Mouse (Mus musculus) CD4-positive, CD25-positive, alpha-beta regulatory T cell (primary cell): Measurements from ENCODE around the gene C1s1. TPM values are rescaled to one million over a fixed set of nuclear protein-coding genes. Genes with fewer than 3 reads are reported as not detected.

Experiments used
- polyA plus RNA-seq: library from polyadenylated mRNA; unstranded; fragments of 100-300 nt; shearing (Covaris generic); gene quantifications from one replicate; pipeline ENCODE4 v1.2.1, GENCODE M21; 2017

C1s1 gene
- polyA plus RNA-seq: not detected

GRCm38 (mm10) chr6:124542284-124542683 lies at the start of gene C1s1:
Gene C1s1 (minus strand): TSS chr6:124542359.

DNA sequence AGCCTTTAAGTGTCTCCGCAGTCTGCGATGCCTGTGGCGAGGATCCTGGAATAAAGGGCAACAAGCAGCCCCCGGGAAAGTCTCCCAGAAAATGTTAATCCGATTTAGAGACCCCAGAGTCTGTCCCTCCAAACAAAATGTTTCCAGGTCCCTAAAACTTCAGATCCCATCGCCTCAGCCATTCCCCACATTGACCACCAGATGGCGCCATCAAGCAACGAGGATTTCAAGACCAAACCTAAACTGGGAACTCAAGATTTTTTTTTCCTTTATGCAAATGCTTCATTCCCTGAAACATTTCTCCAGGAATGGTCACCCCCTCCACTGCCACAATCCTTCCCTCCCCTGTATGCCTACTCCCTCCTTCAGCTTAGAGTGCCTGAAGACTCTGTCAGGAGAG lies 27.9 kb upstream of the C1s1 start, which contains the start of gene C1rb:
TSS of gene C1rb (plus strand) at position 269 of the 400 bp plus-strand sequence.

GRCm38 (mm10) chr6:124512355-124512836 lies 29.8 kb downstream of the C1s1 start, which contains the start of gene C1ra:
Gene C1ra (plus strand): TSS chr6:124512405.

DNA sequence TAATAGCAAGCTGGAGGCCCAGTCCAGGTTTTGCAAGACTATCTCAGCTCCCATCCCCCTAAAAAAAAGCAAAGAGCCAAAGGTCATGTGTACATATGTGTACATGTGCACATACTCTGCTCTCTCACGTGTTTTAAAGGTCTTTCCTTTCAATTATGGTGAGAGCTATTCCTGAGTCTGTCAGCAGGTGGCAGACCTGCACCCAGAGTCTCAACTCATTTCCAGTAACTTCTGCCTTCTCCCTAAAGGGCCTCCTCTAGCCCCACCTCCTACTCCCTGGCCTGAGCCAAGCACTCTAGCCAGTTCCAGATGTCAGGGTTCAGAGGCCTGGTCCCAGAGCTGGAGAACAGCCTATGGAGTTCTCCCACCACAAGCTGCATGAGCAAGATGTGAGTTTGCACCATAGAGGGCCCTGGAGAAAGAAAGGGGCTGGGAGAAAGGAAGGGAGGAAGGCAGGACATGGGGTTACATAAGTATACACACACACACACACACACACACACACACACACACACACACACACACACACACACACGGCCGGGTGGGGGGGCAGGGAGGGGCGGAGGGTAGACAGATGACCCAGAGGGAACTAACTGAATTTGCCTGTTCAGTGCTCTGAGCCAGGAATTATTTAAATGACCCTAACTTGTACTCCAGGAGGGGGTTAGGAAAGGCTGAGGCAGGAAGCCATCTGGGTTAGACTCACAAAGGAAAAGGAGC lies 49.2 kb downstream of the C1s1 start, which contains the start of gene C1rl:
TSS of gene C1rl (plus strand) at position 272 of the 720 bp plus-strand sequence.

Other genes with a start within 250 kb of the C1s1 start
- 0.30 TPM for gene Cd163, start 237.7 kb downstream of the C1s1 start, polyA plus RNA-seq
- gene Pex5, start 127.3 kb downstream of the C1s1 start, polyA plus RNA-seq: 32.1 TPM
- 0.17 TPM for gene Clstn3, start 77.6 kb downstream of the C1s1 start, polyA plus RNA-seq
- gene C1rl, start 49.2 kb downstream of the C1s1 start, polyA plus RNA-seq: not detected
- 0.07 TPM for gene C1ra, start 30.0 kb downstream of the C1s1 start, polyA plus RNA-seq
- gene C1rb, start 27.9 kb upstream of the C1s1 start, polyA plus RNA-seq: not detected
- not detected for gene C1s2, start 93.7 kb upstream of the C1s1 start, polyA plus RNA-seq
- gene Lpcat3, start 120.7 kb upstream of the C1s1 start, polyA plus RNA-seq: 58.1 TPM
- 298 TPM for gene Emg1, start 169.8 kb upstream of the C1s1 start, polyA plus RNA-seq
- 218 TPM for gene Phb2, start 170.0 kb upstream of the C1s1 start, polyA plus RNA-seq
- 385 TPM for gene Ptpn6, start 196.4 kb upstream of the C1s1 start, polyA plus RNA-seq
- gene Grcc10, start 199.0 kb upstream of the C1s1 start, polyA plus RNA-seq: 417 TPM
- not detected for gene Gm45234, start 213.7 kb upstream of the C1s1 start, polyA plus RNA-seq
- gene Atn1, start 214.2 kb upstream of the C1s1 start, polyA plus RNA-seq: 7.2 TPM
- 6.6 TPM for gene Eno2, start 227.3 kb upstream of the C1s1 start, polyA plus RNA-seq
- 1.3 TPM for gene Lrrc23, start 237.4 kb upstream of the C1s1 start, polyA plus RNA-seq